Mouse (Mus musculus) C2C12 (cell line): ENCODE measurements around the gene Eif4h.

ENCODE experiments used
- CTCF ChIP-seq: IDR thresholded peaks from one replicate; pipeline ENCODE4 v1.5.1; 2011; ENCODE audit not compliant: control insufficient read depth, insufficient read depth, insufficient read length
- MYOD1 ChIP-seq: IDR thresholded peaks from one replicate; pipeline ENCODE4 v1.6.1; 2011; ENCODE audit warnings: low read depth; ENCODE audit not compliant: control insufficient read depth, insufficient read length
- USF1 ChIP-seq: IDR thresholded peaks from one replicate; pipeline ENCODE4 v1.6.1; 2011; ENCODE audit warnings: low read depth, mild to moderate bottlenecking, control low read depth, moderate library complexity

DNA sequence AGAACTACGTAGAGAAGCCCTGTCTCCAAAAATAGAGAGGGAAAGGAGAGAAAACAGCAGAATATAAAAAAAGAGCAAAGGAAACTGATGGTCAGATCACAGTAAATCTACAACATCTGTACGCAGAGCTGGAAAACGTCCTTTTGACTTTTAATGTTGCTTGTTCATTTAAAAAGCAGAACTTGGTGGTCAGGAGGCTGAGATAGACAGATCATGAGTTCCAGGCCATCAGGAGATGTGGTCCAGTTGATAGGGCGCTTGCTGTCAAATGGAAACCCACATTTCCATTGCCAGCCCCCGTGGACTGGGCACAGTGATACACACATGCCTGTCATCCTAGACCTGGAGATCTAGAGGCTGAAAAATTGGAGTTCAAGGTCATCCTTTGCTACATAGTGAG lies 54.5 kb downstream of the Eif4h start:
- TF ChIP-seq CTCF = no peak
- TF ChIP-seq MYOD1 = no peak
- no peak for TF ChIP-seq USF1
